Comparison of ENCODE assay signal across 8 mouse cellular contexts in the genomic region with DNA sequence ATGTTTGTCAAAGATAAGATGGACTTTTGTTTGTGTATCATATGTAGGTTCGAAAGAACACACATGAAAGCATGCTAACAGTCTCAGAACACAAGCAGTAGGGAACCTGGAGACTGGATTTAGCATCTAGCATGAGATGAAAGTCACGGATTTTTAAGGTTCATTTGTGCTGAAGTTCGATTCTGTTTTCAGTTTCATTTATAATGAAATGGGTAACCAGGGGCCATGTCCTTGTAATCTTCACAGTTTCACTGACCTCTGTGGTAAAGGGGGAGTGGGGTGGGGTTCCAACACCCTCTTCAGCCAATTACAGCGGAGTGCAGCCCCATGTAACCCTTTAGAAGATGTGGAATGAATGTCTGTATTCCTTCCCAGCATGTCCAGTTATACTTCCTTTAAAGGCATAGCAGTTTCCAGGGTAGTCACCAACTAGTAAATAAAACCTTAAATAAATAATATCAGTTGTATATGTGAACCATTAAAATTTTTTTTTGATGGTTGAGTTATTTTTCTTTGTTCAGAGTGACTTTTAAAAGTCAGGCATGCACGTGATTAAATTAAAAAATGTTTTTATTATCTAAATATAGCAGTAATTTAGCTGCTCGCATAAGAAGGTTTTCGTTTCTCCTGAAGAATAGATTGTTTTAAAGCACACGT. TPM values are rescaled to one million over a fixed set of nuclear protein-coding genes. Genes with fewer than 3 reads are reported as not detected.
DNase-seq lines count a peak whose midpoint lies in the region; ATAC-seq and TF ChIP-seq lines count a peak whose summit lies in the region.

No protein-coding gene starts in this region.

- no peaks in the 10 kb centered on the region for H3K27me3 ChIP-seq in limb, embryonic 13.5 days
- H3K27me3 ChIP-seq in myocyte (ENCODE audit: control insufficient read depth, insufficient read depth, insufficient read length): no peaks in the 10 kb centered on the region

- peak overlapping the region; percentile 98 for H3K4me3 ChIP-seq in gastrocnemius, adult 2 months
- H3K4me3 ChIP-seq in limb, embryonic 13.5 days: peak overlapping the region; percentile 21
- peak overlapping the region; percentile 63 for H3K4me3 ChIP-seq in myocyte

- peak overlapping the region; percentile 50 for H3K4me2 ChIP-seq in limb, embryonic 13.5 days (replicated peaks)
- peak overlapping the region; percentile 90 for H3K4me2 ChIP-seq in myocyte (ENCODE audit: low read depth)

- no peak overlapping the region for H3ac ChIP-seq in myocyte (ENCODE audit: control insufficient read depth, insufficient read length)

- no peak for TF ChIP-seq CTCF in gastrocnemius, adult 2 months (IDR thresholded peaks at IDR 0.05)

- H3K9me3 ChIP-seq in limb, embryonic 13.5 days: no peaks in the 10 kb centered on the region

- no peak for TF ChIP-seq POLR2A in myocyte (IDR thresholded peaks at IDR 0.05; ENCODE audit: insufficient read length, low read depth)

- ATAC-seq in granulocyte monocyte progenitor cell, adult 5-6 weeks (replicated peaks; ENCODE audit: poor library complexity, severe bottlenecking): peak; percentile 22
- no peak for ATAC-seq in limb, embryonic 13.5 days (ENCODE audit: low FRiP score, low read depth)

- intact Hi-C loops in gastrocnemius, adult 2 months (cut with DNase I): loop anchor here (5.0 to 10.0 kb wide), 5 partner anchors 35 to 877 kb away; no protein-coding TSS in a partner anchor
- intact Hi-C loops in gastrocnemius, postnatal 14 days (cut with DNase I; ENCODE audit: low total_unique reads): loop anchor here (10.0 kb wide), 1 partner anchor 353 kb away; no protein-coding TSS in a partner anchor

- H3K4me1 ChIP-seq in limb, embryonic 13.5 days: peaks cover 31% of the 10 kb centered on the region

- 56% methylated on average over 8 of the region's 8 CpGs for WGBS in limb, embryonic 13.5 days

- H3K79me2 ChIP-seq in myocyte (ENCODE audit: control insufficient read depth, insufficient read depth): peaks cover 65% of the 10 kb centered on the region

- H3K27ac ChIP-seq in gastrocnemius, adult 2 months: peak overlapping the region; percentile 98
- H3K27ac ChIP-seq in limb, embryonic 13.5 days: no peak overlapping the region

- peak overlapping the region; percentile 13; the same call in 1 of the 2 replicates for H3K9ac ChIP-seq in limb, embryonic 13.5 days

- no peaks in the 10 kb centered on the region for H3K36me3 ChIP-seq in limb, embryonic 13.5 days
- H3K36me3 ChIP-seq in myocyte (ENCODE audit: control insufficient read depth, insufficient read depth): peaks cover 9% of the 10 kb centered on the region

- peak; percentile 18 for DNase-seq in gastrocnemius, adult 2 months
- DNase-seq in gastrocnemius, postnatal 14 days: no peak
- DNase-seq in T-cell, adult 2 months (ENCODE audit: low spot score): peak; percentile 23
- no peak for DNase-seq in urinary bladder, postnatal 36 days (ENCODE audit: low spot score in 2 of 2)
- DNase-seq in ovary, adult 18-20 months (ENCODE audit: low spot score): no peak

TF ChIP-seq in myocyte, 11 proteins besides CTCF, POLR2A, EP300 and RAD21:
- TF ChIP-seq MAX (IDR thresholded peaks at IDR 0.05; ENCODE audit: low read depth) (no peak), CEBPB (IDR thresholded peaks at IDR 0.05; ENCODE audit: insufficient read depth, poor library complexity, severe bottlenecking) (no peak), TCF3 (IDR thresholded peaks at IDR 0.05; ENCODE audit: insufficient read length, low read depth) (no peak), MYOD1 (IDR thresholded peaks at IDR 0.05; ENCODE audit: control insufficient read depth in 1 of 3, insufficient read length in 2 of 3, low read depth in 2 of 3) (no peak), USF1 (IDR thresholded peaks at IDR 0.05; ENCODE audit: low read depth) (no peak)

RNA-seq across cellular contexts. Expression of a gene that starts 57.3 kb away (rescaled TPM):
- 10 to 100 TPM; 24.0 to 29.3 TPM for total RNA-seq in gastrocnemius, adult 2 months (2021)
- 10 to 100 TPM; 34.8 to 37.3 TPM for total RNA-seq in gastrocnemius, postnatal 14 days (2021)
- total RNA-seq in granulocyte monocyte progenitor cell, adult 5-6 weeks (2014; fragmentation: Nextera tagmentation): 334 and 345 TPM in 2 replicates
- total RNA-seq in granulocyte monocyte progenitor cell, adult 5-6 weeks (2017): 258 and 269 TPM in 2 replicates
- polyA plus RNA-seq in limb, embryonic 13.5 days (2015; fragmentation: Nextera tagmentation; extraction: Ambion mirVana): 62.1 and 62.5 TPM in 2 replicates
- polyA plus RNA-seq in myocyte (2012; fragmentation: generic; extraction: Trizol): 79.4 TPM

Comparison
In these comparisons a context has a peak if more than half of its experiments do, and no peak if none do; other contexts are left out.
1. DNase-seq: peak in gastrocnemius, adult 2 months (single experiment) and T-cell, adult 2 months (single experiment); none in gastrocnemius, postnatal 14 days (single experiment), urinary bladder, postnatal 36 days (0 of 2) and ovary, adult 18-20 months (single experiment).
2. H3K4me3 ChIP-seq: peak in every context shown above with its lines; median percentile 98 in gastrocnemius, adult 2 months; 63 in myocyte; 21 in limb, embryonic 13.5 days.
3. RNA of a gene that starts 57.3 kb away (total RNA-seq): 258 to 345 TPM in granulocyte monocyte progenitor cell, adult 5-6 weeks; 34.8 to 37.3 TPM in gastrocnemius, postnatal 14 days and 24.0 to 29.3 TPM in gastrocnemius, adult 2 months; every median in the first group is over 4 times any median in the second.